Mouse (Mus musculus) frontal cortex, postnatal 14 days (tissue): Measurements from ENCODE around the gene Pdzrn4.

ENCODE experiments used
- DNase-seq, 2 experiments: peaks; one replicate each; pipeline ENCODE4 v3.0.0; 2022; ENCODE audit warnings: low spot score in 2 of 2

Pdzrn4 gene

DNA sequence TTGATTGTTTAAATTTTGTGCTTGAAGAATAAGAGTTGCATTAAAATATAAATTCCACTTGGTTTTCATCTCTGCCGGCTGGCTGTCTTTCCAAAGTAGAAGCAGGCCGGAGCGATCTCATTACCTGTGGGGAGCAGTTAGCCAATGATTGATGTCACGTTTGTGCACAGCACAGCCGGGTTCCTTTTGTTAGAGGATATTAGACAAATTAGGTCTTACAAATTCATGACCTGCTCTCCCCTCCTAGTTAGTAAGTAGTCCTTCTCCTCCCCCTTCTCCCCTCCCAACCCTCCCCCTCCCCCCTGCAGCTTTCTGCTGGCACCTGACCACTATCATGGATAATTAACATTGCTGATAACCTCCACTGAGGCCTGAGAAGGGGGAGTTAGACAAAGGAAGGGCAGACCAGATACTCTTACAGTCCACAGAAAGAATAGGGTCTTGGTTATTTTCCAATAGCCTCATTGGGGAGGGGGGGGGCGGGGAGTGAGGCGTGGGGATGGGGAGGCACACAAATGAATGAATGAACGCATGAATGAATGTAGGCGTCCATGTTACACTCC, 103.7 kb downstream of the Pdzrn4 start:
- no peak for DNase-seq

DNA sequence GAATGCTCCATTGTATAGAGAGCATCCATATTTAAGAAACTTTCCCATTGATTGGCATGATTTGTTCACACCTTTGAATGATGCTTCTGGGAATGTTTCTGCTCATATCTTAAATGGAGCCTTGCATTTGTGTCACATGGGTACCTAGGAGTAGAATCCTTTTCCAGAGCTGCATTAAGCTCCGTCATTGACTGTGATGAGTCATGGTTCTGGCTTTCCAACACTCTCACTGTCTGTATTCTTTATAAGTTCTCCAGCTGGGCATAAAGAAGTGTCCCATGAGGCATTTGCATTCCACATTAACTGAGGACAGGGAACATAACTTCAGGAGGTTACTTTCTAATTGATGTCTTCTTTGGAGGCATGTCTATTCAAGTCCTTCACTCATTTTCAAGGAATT, 106.1 kb downstream of the Pdzrn4 start:
- DNase-seq: no peak

DNA sequence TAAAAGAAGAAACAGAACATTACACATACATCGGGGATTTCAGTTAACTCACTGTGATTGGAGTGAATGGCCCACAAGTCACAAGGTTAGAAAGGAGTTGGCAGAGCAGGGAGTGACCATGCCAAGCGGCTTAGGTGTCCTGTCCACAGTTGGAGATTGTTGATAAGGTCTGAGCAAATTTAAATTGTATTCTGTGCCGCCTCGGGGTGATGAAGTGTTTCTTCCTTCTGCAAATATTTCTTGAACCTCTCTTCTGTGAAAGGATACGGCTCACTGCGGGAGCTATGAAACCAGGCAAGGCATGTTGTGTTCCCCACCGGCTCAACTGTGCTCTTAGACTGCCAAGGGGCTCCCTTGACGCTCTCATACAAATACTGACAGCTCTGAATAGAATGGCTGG, 112.7 kb downstream of the Pdzrn4 start:
- DNase-seq: no peak

DNA sequence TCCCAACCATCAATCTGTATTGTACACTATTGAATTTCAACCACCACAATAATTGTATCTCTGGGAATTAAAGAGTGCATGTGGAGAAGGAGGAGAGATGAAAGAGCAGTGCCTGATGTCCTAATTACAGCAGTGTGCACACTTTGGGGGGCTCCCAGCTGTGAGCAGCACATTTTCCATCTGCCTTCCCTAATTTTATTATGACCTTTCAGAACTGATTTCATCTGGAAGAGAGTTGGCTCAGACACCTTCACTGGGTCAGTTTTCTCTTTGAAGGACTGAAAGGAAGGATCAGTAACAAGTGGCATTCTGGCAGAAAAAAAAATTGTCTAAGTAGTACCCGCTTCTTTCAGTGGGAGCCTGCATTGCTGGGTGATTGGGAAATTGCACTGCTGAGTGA, 119.0 kb downstream of the Pdzrn4 start:
- DNase-seq: no peak

DNA sequence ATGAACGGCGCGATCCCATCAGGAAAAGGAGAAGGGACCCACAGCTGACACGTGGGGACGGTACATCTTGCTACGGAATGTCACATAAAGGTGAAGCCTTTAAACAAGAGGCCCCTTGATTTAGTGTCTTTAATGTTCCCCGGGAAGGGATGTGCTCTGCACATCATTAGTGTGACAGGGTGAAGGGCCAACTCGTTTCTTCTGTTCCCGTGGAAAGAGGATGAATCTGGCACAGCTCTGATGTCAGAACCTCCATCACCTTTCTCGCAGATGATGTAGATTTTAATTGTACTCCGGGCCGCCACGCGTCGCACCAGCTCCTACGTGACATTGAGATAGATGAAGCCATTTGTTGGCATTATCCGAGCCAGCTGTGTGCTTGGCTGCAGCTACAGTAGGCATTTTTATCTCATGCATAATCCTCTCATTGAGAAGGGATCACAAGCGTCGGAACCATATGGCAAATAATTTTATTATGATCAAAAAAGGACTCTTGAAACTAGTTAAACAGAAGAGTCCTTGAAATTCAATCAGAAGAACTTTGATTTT, 124.1 kb downstream of the Pdzrn4 start:
- no peak for DNase-seq

DNA sequence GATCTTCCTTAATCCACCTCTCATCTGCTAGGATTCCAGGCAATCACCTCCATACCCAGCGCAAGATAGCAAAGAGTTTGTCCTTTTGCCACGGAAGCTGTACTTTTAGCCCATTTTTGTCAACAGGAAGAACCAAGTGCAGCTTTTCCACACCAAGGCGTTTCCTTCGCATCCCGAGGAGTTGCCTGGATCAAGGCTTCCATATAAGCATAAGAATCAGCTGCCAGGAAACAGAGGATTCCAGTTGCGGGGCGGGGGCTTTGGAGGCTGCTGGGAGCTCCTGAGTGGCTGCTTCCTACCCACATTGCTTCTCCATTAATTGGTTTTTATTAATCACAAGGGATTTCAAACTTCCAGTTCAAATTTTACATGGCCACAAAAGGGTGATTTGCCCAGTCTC, 125.0 kb downstream of the Pdzrn4 start:
- DNase-seq: no peak

DNA sequence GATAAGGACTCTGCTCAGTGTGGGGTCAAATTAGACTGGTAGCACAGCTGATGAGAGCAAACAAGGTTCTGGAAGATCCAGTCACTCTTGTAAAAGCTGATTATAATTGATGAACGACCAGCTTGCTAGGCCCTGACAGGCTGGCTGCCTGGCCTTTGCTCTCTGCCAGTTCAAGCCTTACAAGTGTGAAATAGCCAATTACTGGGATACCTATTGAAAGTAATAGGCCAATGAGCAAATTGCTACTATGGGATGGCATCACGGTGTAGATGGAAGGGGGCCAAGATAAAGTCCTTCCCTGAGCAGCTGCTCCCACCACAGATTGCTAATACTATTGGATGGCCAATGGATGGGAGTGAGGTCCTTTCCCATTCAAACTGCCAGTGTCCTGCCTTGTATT, 128.2 kb downstream of the Pdzrn4 start:
- no peak for DNase-seq

DNA sequence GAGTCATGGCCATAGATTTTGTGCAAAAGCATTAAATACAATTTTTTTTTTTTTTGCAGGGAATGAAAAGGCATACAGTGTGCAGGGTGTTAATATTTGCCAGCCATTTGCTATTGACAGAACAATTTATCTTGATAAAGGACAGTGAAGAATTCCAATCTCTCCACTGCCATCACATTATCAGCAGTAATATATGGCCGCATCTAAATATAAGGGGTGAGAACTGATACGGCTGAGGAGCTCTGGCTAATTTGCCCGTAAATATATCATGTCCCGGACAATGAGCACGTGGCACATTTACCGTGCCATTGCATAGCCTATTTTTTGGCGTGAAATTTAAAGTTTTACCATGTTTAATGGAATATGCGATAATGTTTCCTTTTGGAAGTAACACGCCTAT, 128.7 kb downstream of the Pdzrn4 start:
- no peak for DNase-seq

DNA sequence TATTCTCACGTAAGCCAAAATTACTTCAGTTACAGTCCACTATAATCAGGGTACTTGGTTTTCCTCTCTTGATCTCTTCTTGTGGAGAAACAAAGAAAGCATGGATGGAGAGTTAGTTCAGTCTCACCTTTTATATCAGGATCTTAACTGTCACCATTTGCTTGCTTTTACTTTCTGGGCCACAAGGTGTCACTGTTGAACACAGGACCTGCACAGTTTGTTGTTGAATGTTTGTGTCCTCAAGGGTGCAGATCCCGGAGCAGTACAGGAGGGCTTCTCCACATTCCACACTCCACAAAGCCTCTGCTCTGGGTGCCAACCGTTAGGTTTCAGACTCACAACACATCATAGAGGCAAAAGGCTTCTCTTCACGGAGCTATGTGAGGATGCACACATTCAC, 130.1 kb downstream of the Pdzrn4 start:
- no peak for DNase-seq

DNA sequence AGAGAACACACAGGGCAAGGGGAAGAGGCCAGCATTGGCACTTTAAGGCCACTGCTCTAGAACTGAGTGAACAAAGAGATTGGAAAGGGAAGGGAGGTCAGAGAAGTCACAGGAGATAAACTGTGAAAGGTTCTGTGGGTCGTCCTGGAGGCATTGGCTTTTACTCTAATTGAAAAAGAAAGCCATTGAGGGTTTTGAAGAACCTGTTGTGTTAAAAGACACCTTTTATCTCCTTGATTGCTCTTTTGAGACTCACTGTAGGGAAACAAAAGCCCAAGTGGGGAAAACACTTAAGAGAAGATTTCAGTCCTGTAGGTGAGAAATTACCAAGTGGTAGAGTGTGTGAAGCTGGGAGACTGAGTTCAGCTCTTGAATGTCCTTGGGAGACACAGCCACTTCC, 146.6 kb downstream of the Pdzrn4 start:
- DNase-seq: no peak

DNA sequence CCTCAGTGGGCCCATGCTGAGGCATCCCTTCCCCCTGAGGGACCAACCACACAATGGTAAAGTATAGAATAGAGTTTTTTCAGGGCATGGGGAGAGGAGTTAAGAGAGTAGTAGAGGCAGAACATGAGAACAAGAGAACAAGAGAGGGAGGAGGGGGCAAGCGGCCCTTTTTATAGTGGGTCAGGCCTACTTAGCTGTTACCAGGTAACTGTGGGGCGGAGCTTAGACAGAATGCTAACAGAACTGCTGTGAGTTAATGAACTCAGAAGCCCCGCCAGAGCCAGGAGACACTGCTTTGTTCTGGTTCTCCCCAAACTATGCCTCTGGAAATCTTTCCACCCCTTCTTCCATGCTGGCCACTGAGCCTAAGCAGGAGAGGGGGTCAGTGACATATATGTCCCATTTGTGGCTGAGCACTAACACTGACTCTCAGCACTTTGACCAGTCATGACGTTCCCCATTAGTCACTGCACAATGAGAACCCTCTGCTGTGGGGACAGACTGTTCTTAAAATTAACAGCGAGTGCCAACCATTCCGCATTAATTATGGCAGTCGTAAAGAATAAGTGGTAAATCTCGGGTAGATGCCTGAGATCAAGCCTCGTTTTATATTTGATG, 150.7 kb downstream of the Pdzrn4 start:
- DNase-seq: no peak

DNA sequence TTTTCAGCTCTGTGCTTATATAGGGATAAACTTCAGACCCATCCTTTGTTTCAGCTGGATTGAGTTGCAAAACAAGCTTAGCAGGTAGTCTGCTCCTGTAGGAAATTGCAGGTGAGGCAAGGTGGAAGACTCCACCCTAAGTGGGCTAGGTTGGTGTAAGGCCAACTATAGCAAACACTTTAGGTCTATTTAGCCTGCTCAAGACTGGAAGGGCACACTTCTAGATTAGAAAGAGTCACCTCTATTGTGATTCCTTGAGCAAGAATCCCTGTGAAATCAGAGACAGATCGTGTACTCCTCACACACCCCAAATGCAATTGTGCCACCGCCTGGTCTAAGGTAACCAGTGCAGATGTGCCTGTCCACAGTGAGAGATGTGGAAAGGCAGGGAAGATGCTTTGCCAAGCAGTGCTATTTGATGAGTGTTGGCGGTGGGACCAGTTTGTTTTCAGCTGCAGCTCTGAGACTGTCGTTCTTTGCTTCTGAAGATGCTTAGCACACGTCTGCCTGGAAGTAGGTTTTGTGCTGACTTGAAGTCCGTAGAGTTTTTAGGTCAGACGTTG, 158.4 kb downstream of the Pdzrn4 start:
- DNase-seq: no peak

DNA sequence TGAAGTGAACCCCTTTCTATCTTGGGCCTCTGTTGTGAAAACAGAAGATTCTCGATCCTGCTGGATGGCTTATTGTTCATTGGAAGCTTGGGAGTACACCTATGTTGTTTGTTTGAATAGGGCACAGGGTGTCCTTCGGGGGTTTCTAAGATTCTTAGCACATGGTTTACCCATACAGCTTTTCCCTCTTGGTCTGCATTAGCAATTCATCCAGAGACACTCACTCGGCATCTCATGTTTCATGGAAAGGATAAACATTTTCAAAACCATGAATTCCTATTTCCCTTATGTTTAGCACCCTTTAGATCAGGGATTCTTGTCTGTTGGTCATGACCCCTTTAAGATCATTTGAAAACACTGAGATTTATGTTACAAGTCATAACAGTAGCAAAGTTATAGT, 159.0 kb downstream of the Pdzrn4 start:
- DNase-seq: no peak

DNA sequence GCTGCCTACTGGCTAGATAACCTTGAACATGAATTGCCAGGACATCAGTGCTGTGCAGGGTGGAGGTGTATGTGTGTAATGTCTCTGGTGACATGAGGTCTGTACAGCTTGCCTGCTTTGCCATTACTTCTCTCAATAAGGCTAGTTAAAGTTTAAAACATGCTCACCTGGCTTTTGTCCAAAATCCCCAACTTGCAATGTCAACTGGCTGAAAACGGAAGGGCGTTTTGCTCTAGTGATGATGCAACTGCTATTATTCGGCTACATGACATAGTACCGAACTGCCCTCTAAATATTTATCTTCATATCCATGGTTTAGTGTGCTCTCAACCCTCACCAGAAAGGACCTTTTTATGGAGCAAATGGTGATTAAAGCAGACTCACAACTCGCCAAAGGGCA, 161.9 kb downstream of the Pdzrn4 start:
- DNase-seq: no peak

DNA sequence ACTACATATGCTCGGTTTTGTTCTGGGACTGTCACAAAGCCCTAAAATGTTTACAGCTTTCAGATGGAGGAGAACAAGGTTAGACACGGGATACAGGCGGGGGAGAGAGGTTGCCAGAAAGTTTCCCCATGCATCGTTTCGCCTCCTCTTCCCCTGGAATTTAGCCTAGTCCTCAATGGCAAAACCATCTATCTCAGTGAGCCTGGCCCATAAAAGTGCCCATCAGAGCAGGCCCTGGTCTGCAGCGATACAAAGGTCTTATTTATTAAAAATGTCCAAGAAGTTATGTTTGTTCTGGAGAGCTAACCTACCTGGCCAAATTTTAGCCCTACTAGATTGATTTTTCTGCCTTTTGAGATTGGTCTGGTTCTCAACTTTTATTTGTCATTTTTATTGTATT, 165.5 kb downstream of the Pdzrn4 start:
- no peak for DNase-seq

DNA sequence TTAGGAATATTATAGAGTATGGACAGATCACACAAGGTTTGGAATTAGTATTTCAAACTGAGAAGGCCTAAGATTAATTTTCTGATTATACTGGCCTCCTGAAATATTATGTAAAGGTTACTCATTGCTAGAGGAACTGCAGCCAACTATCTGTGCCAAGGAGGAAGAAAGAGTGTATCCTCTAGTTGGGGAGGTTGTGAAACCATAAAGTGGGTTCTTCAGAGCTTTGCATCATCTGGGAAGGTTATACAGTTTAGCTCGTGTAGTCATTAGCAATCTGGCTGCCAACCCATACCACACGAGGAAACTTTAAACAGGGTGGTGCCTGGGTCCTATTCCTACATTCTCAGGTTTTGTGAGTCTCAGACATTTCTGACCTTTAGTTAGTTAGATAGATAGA, 166.9 kb downstream of the Pdzrn4 start:
- DNase-seq: no peak

DNA sequence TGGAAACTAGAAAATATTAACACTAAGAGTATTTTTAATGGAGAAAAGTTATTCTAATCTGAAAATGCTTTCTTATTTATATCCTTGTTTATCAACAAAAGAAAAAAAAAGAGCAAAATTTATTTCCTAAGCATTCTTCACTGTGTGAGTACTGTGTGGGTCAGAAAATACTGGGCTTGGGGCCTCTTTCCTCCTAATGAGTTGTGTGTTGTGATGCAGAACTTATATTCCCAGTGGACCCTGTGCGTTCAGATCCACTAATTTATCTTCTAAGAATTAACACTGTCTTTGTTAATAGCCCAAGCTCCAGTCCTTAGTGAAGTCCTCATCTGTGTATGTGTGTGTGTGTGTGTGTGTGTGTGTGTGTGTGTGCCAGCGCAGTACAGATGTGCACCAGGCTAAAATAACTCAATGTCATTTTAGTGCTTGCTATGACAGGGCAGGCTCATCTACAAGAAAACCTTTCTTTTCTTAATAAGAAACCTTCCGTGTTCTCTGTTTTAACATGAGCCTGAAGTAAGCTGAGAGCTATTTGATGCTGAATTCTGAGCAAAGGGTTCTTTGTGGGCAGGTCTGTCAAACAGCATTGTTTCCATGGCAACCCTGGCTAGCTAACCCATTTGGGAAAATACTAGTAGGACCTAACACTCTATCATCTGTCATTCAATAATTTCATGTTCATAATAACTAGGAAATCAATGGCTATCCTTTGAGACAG, 174.0 kb downstream of the Pdzrn4 start:
- no peak for DNase-seq

DNA sequence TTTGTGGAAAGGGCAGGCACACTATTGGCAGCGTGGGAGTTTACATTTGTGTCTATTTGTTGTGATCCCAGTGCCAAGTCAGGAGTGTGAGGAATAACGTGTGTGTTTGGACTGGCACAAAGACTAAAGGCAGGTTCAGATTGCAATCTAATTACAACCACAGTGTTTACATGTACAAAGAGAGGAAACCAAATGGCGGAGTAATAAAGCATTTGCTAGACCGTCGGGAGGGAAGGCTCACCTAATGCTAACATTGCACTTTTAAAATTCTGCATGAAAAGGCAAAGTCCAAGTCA, 174.5 kb downstream of the Pdzrn4 start:
- no peak for DNase-seq

DNA sequence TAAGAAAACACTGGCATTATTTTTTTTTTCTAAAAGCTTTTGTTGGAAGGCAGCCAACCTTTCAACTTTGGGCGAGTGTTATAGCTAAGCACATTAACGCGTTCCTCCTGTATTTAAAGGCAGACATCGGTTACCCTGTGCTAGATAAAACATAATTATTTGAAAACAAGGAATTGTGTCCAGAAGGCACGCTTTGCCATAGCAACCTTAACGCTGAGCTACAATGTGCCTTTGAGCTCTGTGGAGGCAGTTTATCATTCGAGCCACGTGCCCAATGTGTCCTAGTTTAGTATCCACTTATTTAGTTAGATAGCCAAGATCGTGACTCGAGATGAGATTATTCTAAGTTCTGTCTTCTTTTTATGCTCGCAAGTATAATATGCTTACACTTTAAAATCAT, 180.8 kb downstream of the Pdzrn4 start:
- no peak for DNase-seq

DNA sequence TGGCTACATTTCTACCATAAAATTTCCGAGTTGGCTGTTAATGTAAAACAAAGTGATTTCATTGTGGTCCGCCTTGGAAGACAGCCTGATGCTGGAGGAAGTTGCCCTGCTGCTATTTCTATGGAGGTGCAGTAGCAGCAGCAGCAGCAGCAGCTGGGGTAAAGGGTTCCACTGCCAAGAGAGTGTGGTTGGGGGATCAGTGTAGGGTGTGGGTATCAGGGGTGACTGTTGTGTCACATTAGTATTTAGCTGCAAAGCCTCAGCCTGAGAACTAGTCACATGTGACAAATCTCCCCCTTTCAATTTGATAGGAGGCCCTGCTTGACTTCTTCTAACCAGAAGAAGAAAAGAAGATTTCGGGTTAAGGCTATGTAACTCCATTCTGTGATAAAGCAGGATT, 183.5 kb downstream of the Pdzrn4 start:
- DNase-seq: no peak

DNA sequence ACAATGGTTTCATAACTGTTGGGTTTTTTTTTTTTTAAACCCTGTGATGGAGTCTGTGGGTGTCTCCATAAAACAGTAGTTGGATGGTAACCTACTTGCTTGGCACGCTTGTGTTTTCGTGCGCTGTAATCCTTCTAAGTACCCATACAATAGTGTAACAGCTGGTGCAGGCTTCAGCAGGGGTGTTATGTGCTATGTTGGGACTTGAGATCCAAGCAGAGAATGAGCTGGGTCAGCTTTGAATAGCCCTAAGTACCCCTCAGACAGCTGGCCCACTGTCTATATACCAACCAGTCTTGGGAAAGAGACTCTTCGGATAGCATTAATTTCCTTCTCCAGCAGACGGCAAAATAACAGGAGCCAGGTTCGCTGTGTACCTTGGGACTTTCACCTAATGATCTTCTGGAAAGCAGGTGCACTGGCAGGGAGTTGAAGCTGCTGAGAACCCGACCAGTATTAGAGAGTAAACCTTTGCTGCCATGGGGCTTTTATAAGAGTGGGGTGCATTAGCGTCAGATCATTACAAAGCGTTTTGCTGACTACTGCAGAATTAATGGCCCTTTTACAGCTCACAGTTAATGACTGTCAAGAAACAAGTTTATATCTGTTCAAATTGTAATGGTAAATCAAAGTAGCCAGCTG, 184.2 kb downstream of the Pdzrn4 start:
- no peak for DNase-seq

DNA sequence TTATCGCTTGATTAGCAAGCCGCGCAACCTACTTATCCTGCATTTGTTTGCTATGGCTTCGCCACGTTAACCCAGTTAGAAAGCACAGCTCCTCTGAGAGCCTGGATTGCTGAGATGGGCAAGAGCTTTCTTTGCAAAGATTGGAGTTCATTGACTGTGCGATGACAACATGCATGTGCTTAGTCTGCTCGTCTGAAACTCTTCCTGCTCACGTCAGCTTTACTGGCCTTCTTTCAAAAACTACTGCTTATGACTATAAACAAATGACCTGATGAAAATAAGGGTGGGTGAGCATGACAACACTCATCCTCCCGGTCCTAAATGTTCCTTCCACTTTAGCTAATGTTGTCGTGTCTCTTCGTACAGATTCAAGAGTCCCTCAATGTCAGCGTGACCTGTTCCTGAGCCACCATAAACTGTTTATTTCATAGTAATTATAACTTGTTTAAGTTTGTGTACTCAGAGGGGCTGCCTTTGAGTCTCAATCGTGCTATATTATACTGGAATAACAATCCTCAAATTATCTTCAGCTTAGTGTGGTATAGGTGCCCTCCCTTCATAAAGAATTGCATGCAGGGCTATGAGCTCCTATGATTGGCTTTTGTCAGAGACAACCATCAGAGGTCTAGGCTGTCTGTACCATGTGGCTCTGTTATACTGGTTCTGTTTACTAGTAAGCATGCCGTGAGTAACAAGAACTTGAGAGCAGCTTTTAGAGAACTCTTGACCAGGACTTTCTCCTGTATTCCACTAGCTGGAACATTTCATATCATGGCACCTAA, 187.9 kb downstream of the Pdzrn4 start:
- DNase-seq: no peak
